Mouse (Mus musculus) liver, adult (tissue): ENCODE measurements around the gene Hist1h2ak.
"Not testable (repeated sequence)": the region's sequence is repeated elsewhere in the genome, so short reads cannot be mapped to it uniquely, and the experiment has no call there.

Source experiments
- GATA4 ChIP-seq: IDR thresholded peaks from 2 replicates; pipeline ENCODE4 v1.6.1; 2014; ENCODE audit warnings: mild to moderate bottlenecking, low read length; ENCODE audit not compliant: insufficient replicate concordance

Hist1h2ak gene

GRCm38 (mm10) chr13:21779767-21780731, 26.4 kb upstream of the Hist1h2ak start, which contains the start of gene Hist1h1b:
TSS of gene Hist1h1b (minus strand) at chr13:21780625.
- TF ChIP-seq GATA4 = no peak

DNA sequence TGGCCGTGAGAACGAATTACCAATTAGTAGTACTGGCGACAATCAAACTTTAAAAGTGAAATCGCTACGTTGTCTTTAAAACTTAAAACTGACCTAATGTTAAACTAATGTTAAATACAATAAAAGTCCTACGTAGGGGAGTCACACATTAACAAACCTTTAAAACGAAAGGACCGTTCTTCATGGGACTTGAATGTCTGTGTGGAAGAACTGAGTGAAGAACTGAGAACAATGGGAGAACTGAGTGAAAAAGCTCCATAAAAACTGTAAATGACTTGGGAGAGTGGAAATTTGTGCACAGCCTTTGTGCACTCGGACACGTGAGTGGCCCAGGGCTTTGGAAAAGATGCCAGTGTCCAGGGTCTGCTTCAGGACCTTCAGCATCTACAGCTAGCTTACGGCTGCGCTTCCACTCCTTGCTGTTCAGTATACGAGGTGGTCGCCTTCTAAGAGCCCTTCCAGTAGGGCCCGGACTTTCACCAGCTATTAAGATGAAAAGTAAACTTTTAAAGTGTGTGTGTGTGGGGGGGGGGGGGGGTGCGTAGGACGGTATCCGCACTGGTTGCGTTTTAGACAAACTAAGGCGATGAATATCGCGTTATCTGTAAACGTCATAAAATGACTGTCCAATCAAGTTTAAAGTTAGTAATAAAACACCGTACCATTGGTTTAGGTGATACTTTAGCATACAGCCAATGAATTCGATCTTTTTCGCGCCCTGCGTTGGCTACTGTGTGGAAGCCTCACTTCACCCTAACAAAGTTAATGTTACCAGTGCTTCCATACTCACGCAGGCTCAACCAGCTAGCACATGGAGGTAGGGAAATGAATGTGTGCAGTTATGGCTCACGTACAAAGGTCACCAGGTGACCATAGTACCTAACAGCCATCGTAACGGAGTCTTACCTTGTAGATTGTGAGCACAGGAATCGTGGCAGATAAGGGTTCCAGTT, 25.5 kb upstream of the Hist1h2ak start:
- TF ChIP-seq GATA4 = no peak

DNA sequence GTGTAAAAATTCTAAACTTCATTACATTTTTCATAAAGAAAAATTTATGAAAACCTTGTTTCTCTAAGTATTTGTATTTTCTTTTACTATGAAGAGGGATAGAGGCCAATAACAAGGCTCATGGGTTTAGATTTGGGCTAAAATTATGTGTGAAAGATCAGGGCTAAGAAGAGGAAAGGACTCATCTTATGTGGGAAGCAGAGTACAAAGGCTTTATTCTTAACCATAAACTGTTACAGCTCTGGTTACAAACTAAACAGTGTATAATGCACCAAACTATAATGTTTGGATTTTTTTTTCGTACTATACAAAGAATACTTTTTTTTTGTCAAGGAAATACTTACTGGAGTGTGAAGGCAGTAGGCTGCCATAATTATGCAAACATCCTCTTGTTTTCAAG, 2.1 kb upstream of the Hist1h2ak start:
- no peak for TF ChIP-seq GATA4

DNA sequence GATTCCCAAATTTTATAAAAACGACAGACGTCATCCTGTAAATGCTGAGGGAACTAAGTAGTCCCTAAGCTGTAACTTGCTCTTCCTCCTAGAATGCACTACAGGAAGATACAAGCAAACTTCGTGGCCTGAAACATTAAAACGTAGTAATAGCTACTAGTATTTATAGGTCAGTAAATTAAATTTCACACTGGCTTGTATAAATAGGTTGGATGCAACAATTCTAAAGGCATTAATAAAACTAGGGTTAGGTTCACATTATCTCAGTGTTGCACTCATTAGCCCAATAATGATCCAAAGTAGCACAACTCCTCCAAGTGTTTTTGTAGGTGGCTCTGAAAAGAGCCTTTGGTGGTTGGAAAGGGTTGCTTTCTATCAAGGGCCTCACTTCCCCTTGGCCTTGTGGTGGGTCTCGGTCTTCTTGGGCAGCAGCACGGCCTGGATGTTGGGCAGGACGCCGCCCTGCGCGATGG, 540 bp downstream of the Hist1h2ak start:
- TF ChIP-seq GATA4 = no peak

- TF ChIP-seq GATA4 = no peak
These were observed 1.3 kb downstream of the Hist1h2ak start for GRCm38 (mm10) chr13:21752356-21752755.

GRCm38 (mm10) chr13:21751827-21752226, 1.8 kb downstream of the Hist1h2ak start:
- no peak for TF ChIP-seq GATA4

DNA sequence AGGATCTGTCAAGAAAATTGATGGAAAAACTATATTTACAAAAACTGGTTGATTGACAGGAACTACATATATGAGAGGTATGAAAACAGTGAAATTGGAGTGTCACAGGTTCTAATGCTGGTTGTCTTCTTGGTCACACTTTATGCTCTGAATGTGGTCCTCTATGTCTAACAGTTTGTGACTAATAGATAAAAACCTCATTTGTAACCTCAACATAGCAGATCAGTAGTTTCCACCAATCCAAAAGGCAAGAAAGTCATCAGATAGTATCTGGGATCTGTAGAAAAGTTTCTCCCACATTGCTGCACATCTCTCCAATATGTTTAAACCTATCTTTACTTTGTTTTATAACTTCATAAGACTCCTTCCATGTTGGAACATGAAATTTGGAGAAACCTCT, 2.2 kb downstream of the Hist1h2ak start:
- no peak for TF ChIP-seq GATA4

DNA sequence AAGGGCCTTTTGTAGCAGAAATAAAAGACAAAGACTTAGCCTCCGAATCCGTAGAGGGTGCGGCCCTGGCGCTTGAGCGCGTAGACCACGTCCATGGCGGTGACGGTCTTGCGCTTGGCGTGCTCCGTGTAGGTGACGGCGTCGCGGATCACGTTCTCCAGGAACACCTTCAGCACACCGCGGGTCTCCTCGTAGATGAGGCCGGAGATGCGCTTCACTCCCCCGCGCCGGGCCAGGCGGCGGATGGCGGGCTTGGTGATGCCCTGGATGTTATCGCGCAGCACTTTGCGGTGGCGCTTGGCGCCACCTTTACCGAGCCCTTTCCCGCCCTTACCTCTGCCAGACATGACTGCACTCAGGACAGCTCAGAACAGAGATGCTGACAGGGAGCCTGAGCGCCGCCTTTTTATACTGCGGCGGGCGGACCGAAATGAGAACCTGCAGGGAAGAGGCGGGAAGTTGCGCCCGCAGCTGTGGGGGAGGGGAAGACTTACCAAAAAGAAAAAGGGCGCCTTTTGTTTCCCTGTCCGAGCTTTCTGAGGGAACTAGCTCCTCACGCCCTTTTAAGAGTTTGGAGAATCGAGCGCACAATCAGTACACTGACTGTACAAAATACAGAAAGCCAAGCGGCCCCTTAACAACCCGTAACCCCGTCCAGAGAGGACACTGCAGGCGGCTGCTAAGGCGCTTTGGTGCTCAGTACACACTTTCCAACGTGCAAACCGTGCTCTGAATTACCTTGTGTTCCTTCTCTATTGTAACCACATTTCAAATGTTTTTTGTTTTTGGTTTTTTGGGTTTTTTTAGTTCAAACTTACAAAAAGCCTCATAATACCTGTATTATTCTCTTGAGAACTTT, 3.2 kb downstream of the Hist1h2ak start, which contains the start of gene Hist1h4k:
Gene Hist1h4k (minus strand): TSS at position 347 of the 859 bp plus-strand sequence.
- TF ChIP-seq GATA4 = not testable (repeated sequence)

GRCm38 (mm10) chr13:21749387-21750158, 4.1 kb downstream of the Hist1h2ak start:
- TF ChIP-seq GATA4 = no peak

- no peak for TF ChIP-seq GATA4
These were observed 8.6 kb downstream of the Hist1h2ak start for GRCm38 (mm10) chr13:21745006-21745405.

GRCm38 (mm10) chr13:21734906-21735767, 18.5 kb downstream of the Hist1h2ak start, which contains the start of gene Hist1h4j:
TSS of gene Hist1h4j (plus strand) at chr13:21735064.
- not testable (repeated sequence) for TF ChIP-seq GATA4
